Mouse (Mus musculus) forebrain, embryonic 12.5 days (tissue): ENCODE data around the gene Jmjd4. TPM values are rescaled to one million over a fixed set of nuclear protein-coding genes. Genes with fewer than 3 reads are reported as not detected.

Source experiments
- ATAC-seq: fragments of 200-750 bp; cut with Nextera tagmentation; 2 replicates; pipeline ENCODE4 v1.8.0; 2017; ENCODE audit warnings: moderate TSS enrichment; ENCODE audit not compliant: low FRiP score
- H3K27ac ChIP-seq: fragments of 300-500 bp; sonication (generic); 2 replicates; pipeline ENCODE4 v1.5.1; 2016; ENCODE audit warnings: mild to moderate bottlenecking
- H3K27me3 ChIP-seq: fragments of 300-500 bp; sonication (generic); 2 replicates; pipeline ENCODE4 v1.6.1; 2016; ENCODE audit warnings: mild to moderate bottlenecking
- H3K36me3 ChIP-seq: fragments of 300-500 bp; sonication (generic); replicated peaks from 2 replicates; pipeline ENCODE4 v1.6.1; 2016; ENCODE audit warnings: mild to moderate bottlenecking
- H3K4me1 ChIP-seq: fragments of 300-500 bp; sonication (generic); 2 replicates; pipeline ENCODE4 v1.6.1; 2016
- H3K4me2 ChIP-seq: fragments of 300-500 bp; sonication (generic); 2 replicates; pipeline ENCODE4 v1.6.1; 2016; ENCODE audit warnings: mild to moderate bottlenecking, moderate library complexity
- H3K4me3 ChIP-seq: fragments of 300-500 bp; sonication (generic); replicated peaks from 2 replicates; pipeline ENCODE4 v1.5.1; 2016; ENCODE audit warnings: mild to moderate bottlenecking
- H3K9ac ChIP-seq: fragments of 300-500 bp; sonication (generic); 2 replicates; pipeline ENCODE4 v1.6.1; 2016; ENCODE audit warnings: mild to moderate bottlenecking
- H3K9me3 ChIP-seq: fragments of 300-500 bp; sonication (generic); 2 replicates; pipeline ENCODE4 v1.6.1; 2016
- WGBS: fragments of 180-500 bp; shearing (Covaris S2); methylation state at CpG from one replicate; pipeline ENCODE4 v1.1.7; 2016; 5-methylcytosine and 5-hydroxymethylcytosine counted together
- polyA plus RNA-seq: library from polyadenylated mRNA; unstranded; fragments of >200 nt; fragmentation: Nextera tagmentation; extraction: Ambion mirVana; gene quantifications from 2 replicates; pipeline ENCODE4 v1.2.1, GENCODE M21; 2016

Gene Jmjd4
- polyA plus RNA-seq, 1 experiment from 2014 or later = 15.6 TPM

DNA sequence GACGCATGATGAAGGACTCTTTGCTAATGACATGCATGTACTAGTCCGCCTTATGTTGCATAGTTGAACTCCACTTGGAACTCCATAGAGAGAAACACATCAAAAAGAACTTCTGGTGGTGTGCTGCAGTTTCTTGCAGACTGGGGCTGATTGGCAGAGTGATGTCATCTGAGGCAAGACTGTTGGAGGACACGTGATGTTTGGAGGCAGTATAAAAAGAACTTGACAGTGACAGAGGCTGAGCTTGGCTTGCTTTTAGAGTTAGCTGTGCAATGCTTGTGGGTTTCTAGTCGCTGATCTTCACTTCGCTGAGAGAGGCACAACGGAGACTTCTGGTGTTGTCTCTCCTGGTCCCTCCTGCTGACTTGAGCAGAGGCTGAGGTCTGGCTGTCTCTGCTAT is 27.4 kb downstream of the Jmjd4 start:
- no peak for ATAC-seq
- H3K4me2 ChIP-seq = no peak overlapping the region
- H3K4me1 ChIP-seq = no peaks in the 10 kb centered on the region
- H3K27me3 ChIP-seq = peaks cover 5% of the 10 kb centered on the region; the same call in 1 of the 2 replicates
- H3K9ac ChIP-seq = no peak overlapping the region
- no peaks in the 10 kb centered on the region for H3K36me3 ChIP-seq
- 75% methylated on average over 6 of the region's 6 CpGs for WGBS
- no peaks in the 10 kb centered on the region for H3K9me3 ChIP-seq
- no peak overlapping the region for H3K4me3 ChIP-seq
- H3K27ac ChIP-seq = no peak overlapping the region

DNA sequence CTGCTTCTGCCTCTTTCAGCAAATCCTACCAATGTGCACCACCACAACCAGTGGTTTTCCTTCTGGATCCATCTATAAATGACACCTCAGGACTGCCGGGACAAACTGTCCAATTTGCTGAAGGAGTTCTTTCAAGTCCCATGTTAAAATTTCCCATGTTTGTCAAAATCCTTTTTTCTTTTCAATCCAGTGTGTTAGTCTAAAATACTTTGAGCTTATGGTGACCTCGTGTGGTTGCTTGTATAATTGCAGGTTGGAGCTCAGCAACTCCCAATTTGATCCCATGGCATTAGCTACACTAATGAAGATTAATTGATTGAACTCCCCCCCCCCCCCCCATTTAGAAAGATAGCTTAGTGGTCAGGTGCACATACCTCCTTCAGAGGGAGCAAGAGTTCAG is 33.4 kb downstream of the Jmjd4 start:
- no peak overlapping the region for H3K9ac ChIP-seq
- 13% methylated on average over 2 of the region's 2 CpGs for WGBS

DNA sequence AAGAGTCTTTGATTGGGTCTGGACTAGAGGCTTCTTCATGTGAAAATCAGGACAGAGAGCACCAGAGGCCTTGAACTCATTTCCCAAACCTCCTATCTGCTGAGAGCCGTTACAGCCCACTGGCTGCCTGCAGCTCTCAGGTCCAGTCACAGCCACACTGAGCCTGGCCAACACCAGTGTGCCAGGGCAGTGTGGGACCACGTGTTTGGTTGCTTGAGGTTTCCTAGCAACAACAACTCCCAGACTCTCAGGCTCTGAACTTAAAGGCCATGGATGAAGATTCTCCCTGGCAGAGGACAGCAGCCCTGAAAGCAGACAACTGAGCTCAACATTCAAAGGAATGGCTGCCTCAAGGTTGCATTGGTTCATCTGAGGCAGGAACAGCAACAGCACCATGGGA is 35.8 kb downstream of the Jmjd4 start:
- ATAC-seq = no peak
- 67% methylated on average over 2 of the region's 2 CpGs for WGBS
- Histone ChIP-seq H3K27ac (no peak overlapping the region), H3K9ac (no peak overlapping the region), H3K4me3 (no peak overlapping the region), H3K36me3 (peaks cover 55% of the 10 kb centered on the region), H3K4me2 (no peak overlapping the region), H3K4me1 (no peaks in the 10 kb centered on the region), H3K9me3 (no peaks in the 10 kb centered on the region), H3K27me3 (no peaks in the 10 kb centered on the region)

More for the DNA sequence above, 33.4 kb downstream of the Jmjd4 start:
- no peaks in the 10 kb centered on the region for H3K4me1 ChIP-seq
- H3K9me3 ChIP-seq = no peaks in the 10 kb centered on the region
- peaks cover 36% of the 10 kb centered on the region for H3K36me3 ChIP-seq
- H3K4me3 ChIP-seq = no peak overlapping the region
- ATAC-seq = no peak
- H3K27me3 ChIP-seq = peaks cover 5% of the 10 kb centered on the region; the same call in 1 of the 2 replicates
- no peak overlapping the region for H3K27ac ChIP-seq
- no peak overlapping the region for H3K4me2 ChIP-seq

DNA sequence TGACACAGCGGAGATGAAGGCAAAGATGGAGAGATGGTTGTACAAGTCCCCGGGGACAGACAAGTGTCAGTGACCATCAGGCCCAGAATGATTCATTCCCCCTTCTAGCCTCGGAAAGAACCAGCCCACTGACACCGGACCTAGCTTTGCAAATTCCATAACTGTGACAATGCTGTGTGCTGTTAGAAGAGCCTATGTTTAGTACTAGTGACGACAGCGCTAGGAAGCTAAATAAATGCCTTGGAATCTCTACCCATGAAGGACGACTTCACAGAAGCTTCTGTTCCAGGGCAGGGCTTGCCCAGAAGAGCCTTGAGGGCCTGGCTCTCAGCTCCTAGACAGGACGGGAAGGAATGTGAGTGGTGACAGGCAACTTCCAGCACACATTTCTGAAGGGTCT is 36.4 kb downstream of the Jmjd4 start:
- Histone ChIP-seq H3K9me3 (no peaks in the 10 kb centered on the region), H3K9ac (no peak overlapping the region), H3K4me2 (no peak overlapping the region), H3K27ac (no peak overlapping the region), H3K4me1 (no peaks in the 10 kb centered on the region), H3K36me3 (peaks cover 61% of the 10 kb centered on the region), H3K27me3 (no peaks in the 10 kb centered on the region), H3K4me3 (no peak overlapping the region)
- WGBS = 88% methylated on average over 8 of the region's 8 CpGs
- ATAC-seq = no peak

DNA sequence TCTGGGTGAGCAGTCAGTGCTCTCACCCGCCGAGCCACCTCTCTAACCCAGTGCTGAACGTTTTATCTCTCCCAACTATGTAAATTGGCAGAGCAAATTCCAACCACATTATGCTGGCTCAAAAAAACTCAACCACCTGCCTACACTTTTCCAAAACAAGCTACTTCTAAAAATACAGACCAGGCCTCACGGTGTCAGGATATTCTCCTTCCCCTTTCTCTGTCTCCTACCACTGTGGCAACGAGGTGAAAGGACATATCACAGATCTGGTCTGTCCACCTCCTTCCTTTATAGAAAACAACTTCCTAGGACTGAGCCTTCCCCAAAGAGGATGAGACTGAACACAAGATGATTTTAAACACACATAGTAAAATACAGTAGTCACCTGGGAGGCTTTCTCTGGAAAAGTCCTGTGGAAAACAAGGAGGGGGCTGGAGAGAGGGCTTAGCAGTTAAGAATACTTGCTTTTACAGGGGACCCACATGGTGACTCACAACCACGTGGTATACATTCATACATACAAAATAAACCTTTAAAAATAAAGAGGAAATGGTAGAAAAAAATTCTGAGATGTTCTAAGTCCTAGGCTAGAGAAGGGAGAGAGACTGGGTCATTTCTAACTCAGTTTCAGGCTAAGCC is 46.9 kb downstream of the Jmjd4 start:
- ATAC-seq = no peak
- no peak overlapping the region for H3K27ac ChIP-seq
- H3K4me1 ChIP-seq = no peaks in the 10 kb centered on the region
- H3K9ac ChIP-seq = no peak overlapping the region
- H3K27me3 ChIP-seq = no peaks in the 10 kb centered on the region
- peaks cover 99% of the 10 kb centered on the region for H3K36me3 ChIP-seq
- H3K4me2 ChIP-seq = no peak overlapping the region
- no peak overlapping the region for H3K4me3 ChIP-seq
- 90% methylated on average over 6 of the region's 6 CpGs for WGBS
- H3K9me3 ChIP-seq = no peaks in the 10 kb centered on the region

DNA sequence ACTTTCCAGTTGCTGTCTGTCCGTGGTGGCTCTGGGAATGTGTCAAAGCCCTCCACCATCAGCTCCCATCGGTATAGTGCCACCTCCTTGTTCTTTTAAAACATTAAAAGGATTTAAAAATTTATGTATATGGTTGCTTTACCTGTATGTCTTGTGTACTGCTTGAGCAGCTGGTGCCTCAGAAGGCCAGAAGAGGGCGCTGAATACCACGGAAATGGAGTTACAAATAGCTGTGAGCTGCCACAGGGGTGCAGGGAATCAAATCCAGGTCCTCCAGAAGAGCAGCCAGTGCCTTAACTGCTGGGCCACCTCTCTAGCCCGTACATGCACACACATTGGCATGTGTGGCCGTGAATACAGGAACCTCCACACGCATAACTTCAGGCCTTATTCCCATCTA is 47.9 kb downstream of the Jmjd4 start:
- 94% methylated on average over 7 of the region's 7 CpGs for WGBS

DNA sequence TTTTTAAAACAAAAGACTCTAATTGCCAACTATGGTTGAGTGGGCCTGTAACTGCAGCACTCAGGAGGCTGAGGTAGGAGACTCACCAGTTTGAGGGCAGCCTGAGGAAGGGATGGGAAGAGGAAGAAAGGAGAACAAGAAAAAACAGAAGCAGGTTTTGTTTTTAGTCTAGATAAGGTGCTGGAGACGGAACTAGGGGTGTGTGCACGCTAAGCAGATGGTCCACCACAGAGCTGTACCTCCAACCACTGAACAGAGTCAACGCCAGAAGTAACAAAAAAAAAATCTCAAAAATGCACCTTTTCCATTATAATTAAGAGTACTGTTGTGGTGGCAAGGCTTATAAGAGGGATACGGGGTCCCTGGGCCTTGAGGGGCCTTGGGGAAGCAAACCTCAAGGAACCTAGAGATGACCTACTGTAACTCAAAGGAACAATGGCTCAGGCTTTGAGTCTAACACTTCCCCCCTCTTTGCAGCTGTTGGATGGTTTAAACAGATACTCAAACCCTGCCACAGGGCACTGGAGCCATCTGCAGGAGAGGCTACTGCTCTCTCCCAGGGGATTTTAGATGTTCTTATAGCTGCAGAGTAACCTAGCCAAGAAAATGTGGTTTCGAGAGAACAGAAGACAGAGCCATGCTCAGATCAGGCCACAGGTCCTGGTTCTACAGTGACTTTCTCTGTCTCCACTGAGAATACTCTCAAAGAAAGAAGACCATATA is 52.3 kb downstream of the Jmjd4 start:
- Histone ChIP-seq H3K4me1 (peaks cover 14% of the 10 kb centered on the region), H3K4me2 (no peak overlapping the region), H3K36me3 (peaks cover 73% of the 10 kb centered on the region), H3K27ac (no peak overlapping the region), H3K27me3 (no peaks in the 10 kb centered on the region), H3K4me3 (no peak overlapping the region), H3K9me3 (no peaks in the 10 kb centered on the region), H3K9ac (no peak overlapping the region)
- WGBS = 94% methylated on average over 5 of the region's 5 CpGs
- no peak for ATAC-seq

More for the DNA sequence above, 47.9 kb downstream of the Jmjd4 start:
- H3K9ac ChIP-seq = no peak overlapping the region
- H3K4me3 ChIP-seq = no peak overlapping the region
- H3K4me2 ChIP-seq = no peak overlapping the region
- peaks cover 99% of the 10 kb centered on the region for H3K36me3 ChIP-seq
- no peaks in the 10 kb centered on the region for H3K9me3 ChIP-seq
- H3K27me3 ChIP-seq = no peaks in the 10 kb centered on the region
- no peak overlapping the region for H3K27ac ChIP-seq
- no peaks in the 10 kb centered on the region for H3K4me1 ChIP-seq
- ATAC-seq = no peak

DNA sequence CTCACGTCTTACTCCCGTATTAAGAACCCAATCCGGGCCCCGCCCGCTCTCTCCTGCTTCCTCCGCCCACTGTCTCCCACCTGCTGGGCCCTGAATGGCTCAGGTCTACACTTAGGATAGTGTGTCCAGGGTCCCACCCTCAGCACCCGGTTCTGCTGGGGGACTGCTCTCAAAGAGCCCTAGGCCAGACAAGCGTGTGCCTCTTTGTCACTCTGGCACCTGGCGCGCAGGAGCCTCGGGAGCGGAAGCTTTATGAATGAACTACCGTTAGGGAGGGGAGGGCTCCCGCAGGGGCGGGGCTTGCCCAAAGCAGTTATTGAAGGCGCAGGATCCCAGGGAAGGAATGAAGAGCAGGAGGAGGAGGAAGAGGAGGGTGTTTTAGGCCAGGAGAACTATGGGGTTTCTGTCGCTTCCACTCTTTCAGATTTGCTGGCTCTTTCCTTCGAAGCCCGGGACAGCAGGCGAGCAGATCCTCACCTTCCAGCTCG is 55.5 kb downstream of the Jmjd4 start:
- H3K27me3 ChIP-seq = no peaks in the 10 kb centered on the region
- H3K4me3 ChIP-seq = peak overlapping the region; percentile 77
- 1% methylated on average over 21 of the region's 21 CpGs for WGBS
- H3K36me3 ChIP-seq = peaks cover 40% of the 10 kb centered on the region
- H3K9ac ChIP-seq = peak overlapping the region; percentile 91
- peak; percentile 65 for ATAC-seq
- H3K27ac ChIP-seq = peak overlapping the region; percentile 85
- no peaks in the 10 kb centered on the region for H3K9me3 ChIP-seq
- H3K4me1 ChIP-seq = peaks cover 23% of the 10 kb centered on the region
- peak overlapping the region; percentile 90 for H3K4me2 ChIP-seq

DNA sequence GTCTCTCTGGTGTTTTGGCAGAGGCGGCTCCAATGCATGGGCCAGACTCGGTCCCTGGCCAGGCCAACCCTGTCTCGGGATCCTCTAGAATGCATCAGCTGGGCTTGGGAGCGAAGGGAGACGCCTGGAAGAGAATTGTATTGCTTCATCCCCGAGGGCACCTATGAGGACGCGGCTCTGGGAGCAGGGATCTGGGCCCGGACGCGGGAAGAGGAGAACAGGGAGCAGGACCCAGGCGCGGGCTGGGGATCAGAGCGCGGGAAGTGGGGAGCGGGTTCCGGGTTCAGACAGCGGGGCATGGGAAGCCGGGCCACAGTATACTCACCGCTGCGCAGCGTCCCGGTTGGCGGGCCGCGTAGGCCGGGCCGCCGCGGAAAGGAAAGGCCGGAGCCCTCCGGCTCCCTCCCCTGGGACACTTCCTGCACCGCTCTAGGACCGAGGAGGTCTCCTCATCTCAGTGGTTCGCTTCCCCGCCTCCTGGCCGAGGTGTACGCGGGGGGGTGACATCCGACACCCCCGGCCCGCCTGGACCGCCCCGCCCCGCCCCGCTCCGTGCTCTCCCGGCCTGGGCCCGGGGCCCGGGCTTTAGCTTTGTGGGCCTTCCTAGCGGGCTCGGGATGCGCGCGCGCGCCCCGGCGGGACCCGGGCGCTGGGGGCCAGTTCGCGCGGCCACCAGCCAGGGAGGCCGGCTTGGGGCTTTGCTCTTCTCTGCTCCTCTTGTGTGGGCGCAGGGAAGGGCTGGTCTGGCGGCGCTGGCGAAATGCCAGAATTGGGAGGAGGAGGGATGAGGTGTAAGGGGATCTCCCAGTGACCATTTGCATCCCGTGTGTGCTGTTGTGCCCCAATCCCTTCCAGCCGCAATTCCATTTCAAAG is 56.2 kb downstream of the Jmjd4 start:
- Histone ChIP-seq H3K4me2 (peak overlapping the region; percentile 90), H3K36me3 (peaks cover 37% of the 10 kb centered on the region), H3K9me3 (no peaks in the 10 kb centered on the region), H3K9ac (peak overlapping the region; percentile 91), H3K4me3 (peak overlapping the region; percentile 77), H3K27me3 (no peaks in the 10 kb centered on the region), H3K27ac (peak overlapping the region; percentile 85), H3K4me1 (peaks cover 23% of the 10 kb centered on the region)
- under 1% methylated on average over 60 of the region's 71 CpGs for WGBS
- ATAC-seq = peak; percentile 90

DNA sequence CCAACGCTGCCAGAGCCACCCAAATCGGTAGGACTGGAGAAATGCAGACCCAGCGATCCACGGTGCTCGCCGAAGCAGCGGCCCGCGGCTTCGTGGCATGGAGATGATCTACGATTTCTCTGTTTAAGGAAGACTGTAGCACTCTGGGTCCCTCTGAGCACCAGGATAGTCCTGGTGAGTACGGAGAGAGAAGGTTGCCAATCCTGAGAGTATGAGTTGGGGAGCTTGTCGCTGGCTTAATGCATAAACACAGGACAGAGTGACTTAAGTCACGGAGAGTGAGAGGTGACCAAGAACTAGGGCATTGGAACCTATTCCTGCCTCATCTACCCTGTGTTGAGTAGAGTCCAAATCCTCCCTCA is 56.8 kb downstream of the Jmjd4 start:
- under 1% methylated on average over 14 of the region's 14 CpGs for WGBS
- ATAC-seq = peak; percentile 15; the same call in 1 of the 2 replicates
- Histone ChIP-seq H3K9ac (peak overlapping the region; percentile 91), H3K27ac (peak overlapping the region; percentile 85), H3K4me3 (peak overlapping the region; percentile 77), H3K4me1 (peaks cover 23% of the 10 kb centered on the region), H3K36me3 (peaks cover 31% of the 10 kb centered on the region), H3K4me2 (peak overlapping the region; percentile 90), H3K27me3 (no peaks in the 10 kb centered on the region), H3K9me3 (no peaks in the 10 kb centered on the region)
